Mouse (Mus musculus) heart, embryonic 16.5 days (tissue): ENCODE results near the gene Usp24. TPM values are rescaled to one million over a fixed set of nuclear protein-coding genes. Genes with fewer than 3 reads are reported as not detected.

ENCODE experiments used
- ATAC-seq: fragments of 200-750 bp; cut with Nextera tagmentation; replicated peaks from 2 replicates; pipeline ENCODE4 v1.8.0; 2017; ENCODE audit warnings: moderate number of reproducible peaks; ENCODE audit not compliant: insufficient read depth, low FRiP score; ENCODE audit errors: extremely low read depth
- H3K27ac ChIP-seq: fragments of 300-500 bp; sonication (generic); 2 replicates; pipeline ENCODE4 v1.5.1; 2014; ENCODE audit warnings: mild to moderate bottlenecking, low read length, control low read depth, moderate library complexity
- H3K27me3 ChIP-seq: fragments of 300-500 bp; sonication (generic); 2 replicates; pipeline ENCODE4 v1.6.1; 2014; ENCODE audit warnings: low read length, mixed read lengths; ENCODE audit not compliant: control insufficient read depth, insufficient read depth
- H3K36me3 ChIP-seq: fragments of 300-500 bp; sonication (generic); 2 replicates; pipeline ENCODE4 v1.6.1; 2014; ENCODE audit not compliant: control insufficient read depth, insufficient read depth
- H3K4me1 ChIP-seq: fragments of 300-500 bp; sonication (generic); 2 replicates; pipeline ENCODE4 v1.6.1; 2014; ENCODE audit warnings: low read length, mixed read lengths; ENCODE audit not compliant: control insufficient read depth, insufficient read depth
- H3K4me2 ChIP-seq: fragments of 300-500 bp; sonication (generic); 2 replicates; pipeline ENCODE4 v1.6.1; 2014; ENCODE audit warnings: low read depth, mild to moderate bottlenecking, control low read depth, low read length
- H3K4me3 ChIP-seq: fragments of 300-500 bp; sonication (generic); 2 replicates; pipeline ENCODE4 v1.5.1; 2014; ENCODE audit warnings: mild to moderate bottlenecking, control low read depth, low read length
- H3K9ac ChIP-seq: fragments of 300-500 bp; sonication (generic); 2 replicates; pipeline ENCODE4 v1.6.1; 2014; ENCODE audit warnings: low read length, control low read depth
- H3K9me3 ChIP-seq: fragments of 300-500 bp; sonication (generic); replicated peaks from 2 replicates; pipeline ENCODE4 v1.6.1; 2016; ENCODE audit warnings: low read length; ENCODE audit not compliant: control insufficient read depth
- WGBS: fragments of 180-500 bp; shearing (Covaris S2); extraction: QIAGEN DNeasy Blood & Tissue Kit; methylation state at CpG from one replicate; pipeline ENCODE4 v1.1.7; 2014; 5-methylcytosine and 5-hydroxymethylcytosine counted together
- polyA plus RNA-seq: library from polyadenylated mRNA; unstranded; fragments of >200 nt; fragmentation: Nextera tagmentation; extraction: Ambion mirVana; gene quantifications from 2 replicates; pipeline ENCODE4 v1.2.1, GENCODE M21; 2015

The Usp24 gene
- polyA plus RNA-seq, 1 experiment from 2014 or later = 5.5 TPM

DNA sequence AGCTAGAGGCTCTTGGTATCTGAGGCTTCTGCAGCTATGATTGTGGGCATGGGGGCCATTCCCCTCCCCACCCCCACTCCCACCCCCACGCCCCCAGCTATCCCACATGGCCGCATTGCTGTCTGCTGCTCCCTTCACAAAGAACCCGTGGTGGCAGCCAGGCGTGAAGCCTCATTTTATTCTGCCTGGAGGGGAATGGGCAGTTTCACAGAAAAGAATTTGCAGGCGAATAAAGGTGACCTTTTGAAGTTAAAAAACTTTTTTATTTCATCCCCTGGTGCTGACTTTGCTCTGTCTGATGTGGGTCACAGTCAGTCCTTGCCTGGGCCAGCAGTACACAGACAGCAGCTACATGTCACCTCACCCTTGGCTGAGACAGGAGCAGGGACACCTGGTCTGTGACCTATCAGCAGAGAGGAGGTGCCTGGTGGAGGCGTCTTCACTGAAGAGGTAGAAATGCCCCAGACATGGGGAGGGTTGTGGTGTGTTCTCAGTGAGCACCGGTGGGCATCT, 167.3 kb downstream of the Usp24 start:
- 54% methylated on average over 7 of the region's 7 CpGs for WGBS

GRCm38 (mm10) chr4:106483831-106484230, 167.8 kb downstream of the Usp24 start:
- H3K27me3 ChIP-seq = peaks cover 19% of the 10 kb centered on the region
- ATAC-seq = no peak
- WGBS = 78% methylated on average over 1 of the region's 1 CpGs
- H3K27ac ChIP-seq = no peak overlapping the region
- H3K9ac ChIP-seq = no peak overlapping the region
- no peak overlapping the region for H3K4me3 ChIP-seq
- H3K36me3 ChIP-seq = no peaks in the 10 kb centered on the region
- H3K9me3 ChIP-seq = no peaks in the 10 kb centered on the region
- no peaks in the 10 kb centered on the region for H3K4me1 ChIP-seq
- H3K4me2 ChIP-seq = no peak overlapping the region

More for the DNA sequence above, 167.3 kb downstream of the Usp24 start:
- Histone ChIP-seq H3K4me2 (no peak overlapping the region), H3K4me3 (no peak overlapping the region), H3K9me3 (no peaks in the 10 kb centered on the region), H3K9ac (no peak overlapping the region), H3K27ac (no peak overlapping the region), H3K36me3 (no peaks in the 10 kb centered on the region), H3K4me1 (no peaks in the 10 kb centered on the region), H3K27me3 (peaks cover 19% of the 10 kb centered on the region)
- ATAC-seq = no peak

DNA sequence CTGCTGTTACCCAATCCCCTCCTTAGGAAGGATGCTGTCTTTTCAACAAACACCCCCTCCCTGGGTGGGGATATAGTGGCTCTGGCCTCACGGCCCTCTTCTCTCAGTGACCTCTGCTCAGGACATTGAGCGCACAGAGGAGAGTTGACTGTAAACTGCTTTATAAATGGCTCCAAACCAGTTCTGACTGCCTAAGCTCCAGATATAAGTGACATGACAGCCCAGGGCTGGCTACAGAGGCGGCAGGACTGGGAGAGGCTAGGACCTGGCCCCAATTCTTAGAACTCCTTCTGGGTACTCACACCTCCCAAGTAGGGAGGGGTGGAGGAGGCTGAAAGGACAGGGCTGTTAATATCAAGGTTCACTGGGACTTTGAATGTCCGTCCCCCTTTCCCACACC, 174.6 kb downstream of the Usp24 start:
- Histone ChIP-seq H3K4me2 (no peak overlapping the region), H3K4me3 (no peak overlapping the region), H3K27ac (no peak overlapping the region), H3K9ac (no peak overlapping the region), H3K36me3 (no peaks in the 10 kb centered on the region), H3K9me3 (no peaks in the 10 kb centered on the region), H3K27me3 (no peaks in the 10 kb centered on the region), H3K4me1 (no peaks in the 10 kb centered on the region)
- 54% methylated on average over 4 of the region's 4 CpGs for WGBS
- ATAC-seq = no peak

Other genes with a start within 250 kb of the Usp24 start
- 0.46 and 0.67 TPM in 2 replicates for gene Pcsk9, start 148.1 kb downstream of the Usp24 start, polyA plus RNA-seq
- not detected in 2 replicates for gene Bsnd, start 176.1 kb downstream of the Usp24 start, polyA plus RNA-seq
- gene Dhcr24, start 244.8 kb downstream of the Usp24 start, polyA plus RNA-seq = 1.7 and 1.9 TPM in 2 replicates